Mouse (Mus musculus): ENCODE data around the gene Vstm4. TPM values are rescaled to one million over a fixed set of nuclear protein-coding genes. Genes with fewer than 3 reads are reported as not detected.
A peak's percentile ranks its signal among the peaks of the same experiment; 100 is the strongest.

Vstm4 gene
- total RNA-seq, 2 experiments from 2014 or later, result 3.9 to 4.4 TPM

- no peak for TF ChIP-seq CTCF (IDR thresholded peaks at IDR 0.05)
- DNase-seq (ENCODE audit: extremely low spot score in 1 of 2, low spot score in 2 of 2), result no peak
- H3K4me3 ChIP-seq, result no peak overlapping the region
- intact Hi-C loops (cut with DNase I), result no loop called here
- no peak overlapping the region for H3K27ac ChIP-seq
These were observed 5.1 kb downstream of the Vstm4 start for GRCm38 (mm10) chr14:32861656-32862055.

DNA sequence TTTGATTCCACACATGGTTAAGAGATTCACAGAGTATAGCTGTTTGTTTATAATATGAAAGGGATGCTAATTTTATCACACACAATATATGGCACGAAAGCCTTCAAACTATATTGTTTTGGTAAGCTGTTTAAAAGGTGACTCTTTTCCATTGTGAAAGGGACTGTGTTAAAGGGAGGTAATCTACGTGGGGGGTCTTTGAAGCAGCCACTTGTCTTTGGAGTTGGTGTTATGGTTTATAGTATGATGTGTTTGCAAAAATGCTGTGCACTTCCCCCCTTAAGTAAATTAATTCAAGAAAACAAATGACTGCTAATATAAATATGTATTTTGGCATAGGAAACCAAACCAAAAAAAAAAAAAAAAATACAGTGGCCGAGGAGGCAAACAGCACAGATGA, 8.8 kb downstream of the Vstm4 start:
- Histone ChIP-seq H3K4me3 (no peak overlapping the region), H3K27ac (no peak overlapping the region)
- no peak for TF ChIP-seq CTCF (IDR thresholded peaks at IDR 0.05)
- DNase-seq (ENCODE audit: extremely low spot score in 1 of 2, low spot score in 2 of 2), result no peak
- intact Hi-C loops (cut with DNase I), result no loop called here

GRCm38 (mm10) chr14:32871963-32872362, 15.4 kb downstream of the Vstm4 start:
- H3K4me3 ChIP-seq, result no peak overlapping the region
- no peak for TF ChIP-seq CTCF (IDR thresholded peaks at IDR 0.05)
- DNase-seq (ENCODE audit: extremely low spot score in 1 of 2, low spot score in 2 of 2), result no peak
- no peak overlapping the region for H3K27ac ChIP-seq
- intact Hi-C loops (cut with DNase I), result no loop called here

GRCm38 (mm10) chr14:32877549-32877948, 21.0 kb downstream of the Vstm4 start:
- TF ChIP-seq CTCF (IDR thresholded peaks at IDR 0.05), result no peak
- no peak overlapping the region for H3K27ac ChIP-seq
- no peak overlapping the region for H3K4me3 ChIP-seq
- DNase-seq (ENCODE audit: extremely low spot score in 1 of 2, low spot score in 2 of 2), result no peak
- intact Hi-C loops (cut with DNase I), result no loop called here

DNA sequence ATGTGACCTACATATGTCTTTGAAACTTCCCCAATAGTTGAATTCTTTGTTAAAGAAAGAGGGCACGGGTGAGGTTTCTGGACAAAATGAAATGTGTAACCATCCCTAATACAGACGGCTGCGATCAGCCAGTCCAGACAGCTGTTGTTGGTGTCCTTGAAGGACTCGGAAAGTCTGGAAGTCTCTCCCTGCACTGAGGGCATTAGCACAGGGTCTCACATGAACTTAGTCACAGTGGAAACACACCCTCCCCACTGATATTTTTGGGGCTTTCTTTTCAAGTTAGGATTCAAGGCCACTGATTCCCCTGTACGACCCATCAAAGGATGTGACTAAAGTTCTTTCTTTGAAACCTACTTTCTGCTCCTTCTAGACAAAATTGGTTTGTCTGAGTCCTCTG, 23.8 kb downstream of the Vstm4 start:
- intact Hi-C loops (cut with DNase I), result no loop called here
- no peak for TF ChIP-seq CTCF (IDR thresholded peaks at IDR 0.05)
- DNase-seq (ENCODE audit: extremely low spot score in 1 of 2, low spot score in 2 of 2), result no peak
- Histone ChIP-seq H3K27ac (no peak overlapping the region), H3K4me3 (no peak overlapping the region)

DNA sequence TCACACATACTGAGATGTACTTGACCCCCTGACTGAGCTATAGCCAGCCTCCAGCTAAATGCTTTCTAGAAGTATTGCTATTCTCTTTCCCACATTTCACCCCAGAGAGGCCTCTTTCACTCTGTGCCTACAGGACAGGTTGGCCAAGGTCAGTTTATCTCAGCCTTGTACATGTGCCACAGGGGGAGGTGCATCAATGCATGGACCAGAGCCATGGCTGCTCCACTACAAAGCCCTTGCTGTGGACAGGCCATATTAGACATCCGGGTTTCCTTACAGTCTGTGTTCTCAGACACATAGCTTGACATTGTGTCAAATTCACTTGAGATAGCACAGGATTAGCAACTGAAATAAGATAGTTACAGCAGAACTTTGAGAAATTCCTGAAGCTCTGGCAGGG, 25.1 kb downstream of the Vstm4 start:
- no peak overlapping the region for H3K4me3 ChIP-seq
- TF ChIP-seq CTCF (IDR thresholded peaks at IDR 0.05), result no peak
- no peak overlapping the region for H3K27ac ChIP-seq
- DNase-seq (ENCODE audit: extremely low spot score in 1 of 2, low spot score in 2 of 2), result no peak
- intact Hi-C loops (cut with DNase I), result no loop called here

GRCm38 (mm10) chr14:32888876-32889674, 32.5 kb downstream of the Vstm4 start:
- DNase-seq (ENCODE audit: extremely low spot score in 1 of 2, low spot score in 2 of 2), result peak in 1 of 2 experiments; percentile 30
- intact Hi-C loops (cut with DNase I), result no loop called here
- TF ChIP-seq CTCF (IDR thresholded peaks at IDR 0.05), result no peak

DNA sequence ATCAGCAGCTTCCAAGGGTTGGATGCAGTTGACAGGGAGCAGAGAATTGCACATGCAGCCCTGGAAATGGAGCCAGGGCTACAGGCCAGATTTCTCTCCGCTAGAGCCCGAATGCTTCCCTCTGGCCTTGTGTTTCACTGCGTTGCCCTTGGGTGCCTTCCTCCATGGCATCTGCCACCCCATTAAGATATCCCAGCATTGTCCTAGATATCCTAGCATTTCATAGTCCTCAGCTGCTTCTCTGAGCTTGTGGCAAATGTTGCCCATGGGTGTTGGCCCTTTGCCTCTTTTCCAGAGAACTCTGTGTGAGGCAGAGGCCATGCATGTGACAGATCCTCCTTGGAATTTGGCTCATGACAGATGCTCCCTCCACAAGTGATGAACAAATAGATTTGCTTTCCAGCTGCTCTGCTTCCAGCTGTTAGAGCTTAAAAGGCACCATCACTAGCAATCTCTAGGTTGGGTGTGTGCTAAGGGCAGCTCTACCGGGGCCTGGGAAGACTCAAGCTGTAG, 37.8 kb downstream of the Vstm4 start:
- no peak overlapping the region for H3K4me3 ChIP-seq
- intact Hi-C loops (cut with DNase I), result no loop called here
- no peak for DNase-seq (ENCODE audit: extremely low spot score in 1 of 2, low spot score in 2 of 2)
- no peak for TF ChIP-seq CTCF (IDR thresholded peaks at IDR 0.05)
- H3K27ac ChIP-seq, result no peak overlapping the region

More at GRCm38 (mm10) chr14:32888876-32889674, 32.5 kb downstream of the Vstm4 start:
- no peak overlapping the region for H3K4me3 ChIP-seq
- no peak overlapping the region for H3K27ac ChIP-seq

- intact Hi-C loops (cut with DNase I), result no loop called here
- no peak for DNase-seq (ENCODE audit: extremely low spot score in 1 of 2, low spot score in 2 of 2)
- Histone ChIP-seq H3K4me3 (no peak overlapping the region), H3K27ac (no peak overlapping the region)
- no peak for TF ChIP-seq CTCF (IDR thresholded peaks at IDR 0.05)
These were observed 38.3 kb downstream of the Vstm4 start for GRCm38 (mm10) chr14:32894878-32895277.

DNA sequence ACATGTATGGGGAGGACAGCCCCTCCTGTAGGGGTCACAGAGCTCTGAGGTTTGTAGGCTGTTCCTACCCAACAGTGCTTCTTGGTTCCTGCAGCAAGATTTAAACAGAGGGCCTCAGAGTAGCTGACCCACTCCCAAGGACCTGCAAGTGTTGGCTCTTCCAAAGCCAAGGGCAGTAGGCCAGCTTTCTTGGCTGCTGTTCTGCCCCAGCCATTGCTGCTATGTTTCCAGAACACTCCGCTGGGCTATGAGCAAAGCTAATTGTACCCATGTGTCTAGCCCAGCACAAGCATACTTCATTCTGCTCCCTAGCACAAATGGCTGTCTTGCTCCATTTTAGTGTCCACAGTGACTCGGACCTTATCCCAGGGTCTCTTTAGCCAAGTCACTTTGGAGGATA, 40.3 kb downstream of the Vstm4 start:
- Histone ChIP-seq H3K27ac (no peak overlapping the region), H3K4me3 (no peak overlapping the region)
- no peak for TF ChIP-seq CTCF (IDR thresholded peaks at IDR 0.05)
- intact Hi-C loops (cut with DNase I), result no loop called here
- DNase-seq (ENCODE audit: extremely low spot score in 1 of 2, low spot score in 2 of 2), result peak in 1 of 2 experiments; percentile 38

GRCm38 (mm10) chr14:32903203-32903602, 46.6 kb downstream of the Vstm4 start:
- intact Hi-C loops (cut with DNase I), result no loop called here
- DNase-seq (ENCODE audit: extremely low spot score in 1 of 2, low spot score in 2 of 2), result no peak
- Histone ChIP-seq H3K4me3 (no peak overlapping the region), H3K27ac (no peak overlapping the region)
- TF ChIP-seq CTCF (IDR thresholded peaks at IDR 0.05), result no peak

- DNase-seq (ENCODE audit: extremely low spot score in 1 of 2, low spot score in 2 of 2), result no peak
- TF ChIP-seq CTCF (IDR thresholded peaks at IDR 0.05), result no peak
- Histone ChIP-seq H3K4me3 (no peak overlapping the region), H3K27ac (no peak overlapping the region)
- intact Hi-C loops (cut with DNase I), result no loop called here
These were observed 50.0 kb downstream of the Vstm4 start for GRCm38 (mm10) chr14:32906545-32906944.

- intact Hi-C loops (cut with DNase I), result no loop called here
- TF ChIP-seq CTCF (IDR thresholded peaks at IDR 0.05), result no peak
- Histone ChIP-seq H3K27ac (no peak overlapping the region), H3K4me3 (no peak overlapping the region)
- DNase-seq (ENCODE audit: extremely low spot score in 1 of 2, low spot score in 2 of 2), result peak in 1 of 2 experiments; percentile 32
These were observed 52.6 kb downstream of the Vstm4 start for GRCm38 (mm10) chr14:32909112-32909511.

All from left cerebral cortex, adult 2 months (tissue).